Mouse (Mus musculus) CD4-positive, CD25-positive, alpha-beta regulatory T cell (primary cell): ENCODE results near the gene Ahsg. TPM values are rescaled to one million over a fixed set of nuclear protein-coding genes. Genes with fewer than 3 reads are reported as not detected.

Experiments
- polyA plus RNA-seq: library from polyadenylated mRNA; unstranded; fragments of 100-300 nt; shearing (Covaris generic); gene quantifications from one replicate; pipeline ENCODE4 v1.2.1, GENCODE M21; 2017

Ahsg gene
- polyA plus RNA-seq: not detected

DNA sequence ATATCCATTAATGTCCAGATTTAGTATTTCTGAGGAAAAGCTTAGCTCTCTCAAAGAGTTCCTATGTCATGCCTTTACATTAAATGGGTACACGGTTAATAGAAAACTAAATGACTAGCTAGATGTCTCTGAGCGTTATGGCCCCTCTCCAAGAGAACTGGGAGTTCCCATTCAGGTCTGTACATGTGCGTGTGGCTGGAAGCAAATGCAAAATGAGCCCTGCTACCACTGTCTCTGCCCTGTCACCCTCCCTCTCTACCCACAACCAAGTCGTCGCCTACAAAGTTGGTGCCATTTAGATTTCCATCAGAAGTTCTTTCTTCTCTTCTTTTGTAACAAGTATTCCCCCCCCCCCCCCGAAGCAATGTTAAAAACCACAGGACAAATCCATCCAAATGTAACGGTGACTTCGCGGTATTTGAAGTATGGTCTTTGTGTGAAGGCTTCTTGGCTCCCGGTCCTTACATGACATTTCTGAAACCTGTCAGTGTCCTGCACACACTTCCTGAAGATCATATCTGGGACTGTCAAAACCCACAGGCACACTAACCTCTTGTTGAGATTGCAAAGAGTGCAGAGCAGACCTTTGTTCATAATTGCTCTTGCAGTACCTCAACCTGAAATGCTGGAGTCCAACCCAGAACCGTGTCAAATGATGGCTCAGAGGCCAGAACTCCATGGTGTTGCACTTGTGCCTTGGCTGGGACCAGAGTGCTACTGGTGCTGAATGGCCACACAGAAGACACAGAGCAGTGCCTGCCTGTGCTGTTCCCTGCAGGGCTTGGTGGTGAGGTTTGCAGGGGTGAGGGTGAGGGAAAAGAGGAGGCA is at the start of gene Ahsg:
Gene Ahsg (plus strand): TSS at position 595 of the 828 bp plus-strand sequence.

DNA sequence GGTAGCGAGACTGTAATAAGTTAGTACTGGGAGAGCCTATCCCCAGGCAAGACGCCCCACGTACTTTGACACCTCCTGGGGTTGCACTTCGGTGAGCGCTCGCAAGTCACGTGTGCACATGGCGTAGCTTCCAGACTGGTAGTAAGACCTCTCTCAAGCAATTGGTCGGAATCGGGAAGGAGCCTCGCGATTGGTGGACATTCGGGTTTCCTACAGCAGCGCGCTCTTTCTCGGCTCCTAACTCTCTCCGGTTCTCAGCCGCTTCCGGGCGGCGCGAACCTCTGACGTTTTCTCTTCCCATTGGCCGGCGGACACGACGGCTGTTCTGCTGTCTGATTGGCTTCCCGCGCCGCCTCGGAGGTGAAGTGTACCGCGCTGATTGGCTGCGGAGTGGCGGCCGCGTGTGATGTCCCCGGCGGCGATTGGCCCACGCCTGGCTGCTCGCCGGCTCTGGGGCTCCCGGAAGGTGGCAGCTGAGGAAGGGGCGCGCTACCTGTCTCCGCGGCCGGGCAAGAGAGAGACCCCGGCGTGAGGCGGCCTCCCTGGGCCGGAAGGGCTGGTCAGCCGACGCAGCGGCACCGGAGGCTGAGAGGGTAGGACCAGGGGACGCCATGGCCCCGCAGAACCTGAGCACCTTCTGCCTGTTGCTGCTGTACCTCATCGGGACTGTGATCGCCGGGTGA is 33.5 kb upstream of the Ahsg start, which contains the start of the genes Tbccd1 and Dnajb11:
Gene Tbccd1 (minus strand): TSS at position 239 of the 683 bp plus-strand sequence.
Gene Dnajb11 (plus strand): TSS at position 415 of the 683 bp plus-strand sequence.

DNA sequence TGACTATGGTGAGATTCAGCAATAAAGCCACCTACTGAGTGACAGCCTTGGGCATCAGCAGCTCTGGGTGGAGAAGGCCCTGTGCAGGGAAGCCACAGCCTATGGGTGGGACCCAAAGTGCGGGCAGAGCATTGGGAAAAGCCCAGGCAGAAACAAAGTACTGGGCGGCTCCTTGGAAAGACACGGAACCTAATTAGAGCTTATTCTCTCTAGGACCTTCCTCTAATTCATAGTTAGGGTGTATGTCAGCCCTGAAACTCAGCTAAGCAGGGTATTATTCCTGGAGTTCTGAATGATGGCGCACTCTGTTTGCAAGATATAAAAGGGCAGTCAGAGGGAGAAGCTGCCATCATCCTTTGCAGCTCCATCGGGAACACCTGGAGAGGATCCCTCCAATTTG is 27.0 kb downstream of the Ahsg start, which contains the start of gene Fetub:
Gene Fetub (plus strand): TSS at position 301 of the 400 bp plus-strand sequence.

Other genes with a start within 250 kb of the Ahsg start
- 2.5 TPM for gene Dgkg, start 234.1 kb upstream of the Ahsg start, polyA plus RNA-seq
- not detected for gene Crygs, start 79.7 kb upstream of the Ahsg start, polyA plus RNA-seq
- gene Tbccd1, start 33.6 kb upstream of the Ahsg start, polyA plus RNA-seq: 23.1 TPM
- 121 TPM for gene Dnajb11, start 33.4 kb upstream of the Ahsg start, polyA plus RNA-seq
- gene Fetub, start 27.1 kb downstream of the Ahsg start, polyA plus RNA-seq: not detected
- gene Hrg, start 59.8 kb downstream of the Ahsg start, polyA plus RNA-seq: not detected
- gene Kng2, start 138.2 kb downstream of the Ahsg start, polyA plus RNA-seq: not detected
- gene Kng1, start 166.6 kb downstream of the Ahsg start, polyA plus RNA-seq: not detected
- 290 TPM for gene Eif4a2, start 216.2 kb downstream of the Ahsg start, polyA plus RNA-seq
- gene Rfc4, start 236.5 kb downstream of the Ahsg start, polyA plus RNA-seq: 30.1 TPM